ENCODE assay signal across 8 mouse cellular contexts in genomic region chr9:57076701-57077660, GRCm38 (mm10). TPM values are rescaled to one million over a fixed set of nuclear protein-coding genes. Genes with fewer than 3 reads are reported as not detected.
A peak's percentile ranks its signal among the peaks of the same experiment; 100 is the strongest.
DNase-seq lines count a peak whose midpoint lies in the region; ATAC-seq and TF ChIP-seq lines count a peak whose summit lies in the region.

No protein-coding gene starts in this region.

- H3K9me3 ChIP-seq in CH12.LX (replicated peaks; ENCODE audit: low read length): no peaks in the 10 kb centered on the region
- H3K9me3 ChIP-seq in forebrain, embryonic 11.5 days (ENCODE audit: control insufficient read depth, low read length): no peaks in the 10 kb centered on the region
- no peaks in the 10 kb centered on the region for H3K9me3 ChIP-seq in heart, embryonic 16.5 days (replicated peaks; ENCODE audit: control insufficient read depth, low read length)
- no peaks in the 10 kb centered on the region for H3K9me3 ChIP-seq in liver, embryonic 15.5 days (replicated peaks)
- H3K9me3 ChIP-seq in neural tube, embryonic 11.5 days (ENCODE audit: control insufficient read depth, low read length): no peaks in the 10 kb centered on the region
- H3K9me3 ChIP-seq in stomach, embryonic 16.5 days (replicated peaks; ENCODE audit: control insufficient read depth, low read length): no peaks in the 10 kb centered on the region

- H3K9ac ChIP-seq in CH12.LX (ENCODE audit: insufficient read depth, low read depth): peak overlapping the region; percentile 94
- H3K9ac ChIP-seq in forebrain, embryonic 11.5 days (ENCODE audit: low read length): peak overlapping the region; percentile 87
- H3K9ac ChIP-seq in heart, embryonic 16.5 days (ENCODE audit: low read length): peak overlapping the region; percentile 96
- peak overlapping the region; percentile 84 for H3K9ac ChIP-seq in liver, embryonic 15.5 days
- peak overlapping the region; percentile 85 for H3K9ac ChIP-seq in neural tube, embryonic 11.5 days (ENCODE audit: low read length)
- peak overlapping the region; percentile 96 for H3K9ac ChIP-seq in stomach, embryonic 16.5 days (ENCODE audit: low read length)

- WGBS in forebrain, embryonic 11.5 days: 2% methylated on average over 69 of the region's 72 CpGs
- 1% methylated on average over 63 of the region's 72 CpGs for WGBS in heart, embryonic 16.5 days
- 1% methylated on average over 61 of the region's 72 CpGs for WGBS in liver, embryonic 15.5 days (ENCODE audit: insufficient replicate concordance)
- WGBS in neural tube, embryonic 11.5 days: under 1% methylated on average over 62 of the region's 72 CpGs
- WGBS in stomach, embryonic 16.5 days: under 1% methylated on average over 68 of the region's 72 CpGs

- TF ChIP-seq RAD21 in CH12.LX (IDR thresholded peaks at IDR 0.05; ENCODE audit: low read depth, low read length): no peak

- peaks cover 0 to 24% of the 10 kb centered on the region in 2 experiments; a peak in 2 of 4 replicates for H3K4me1 ChIP-seq in CH12.LX (ENCODE audit: control insufficient read depth in 1 of 2, insufficient read depth in 2 of 2)
- no peaks in the 10 kb centered on the region; the same call in 1 of the 2 replicates for H3K4me1 ChIP-seq in forebrain, embryonic 11.5 days (replicated peaks; ENCODE audit: control insufficient read depth, insufficient read depth, low read length)
- H3K4me1 ChIP-seq in heart, embryonic 16.5 days (ENCODE audit: control insufficient read depth, insufficient read depth, low read length): peaks cover 17% of the 10 kb centered on the region
- H3K4me1 ChIP-seq in liver, embryonic 15.5 days (replicated peaks): peaks cover 37% of the 10 kb centered on the region
- peaks cover 13% of the 10 kb centered on the region for H3K4me1 ChIP-seq in neural tube, embryonic 11.5 days (ENCODE audit: control insufficient read depth, insufficient read depth, low read length)
- H3K4me1 ChIP-seq in stomach, embryonic 16.5 days (ENCODE audit: control insufficient read depth, insufficient read depth, low read length): peaks cover 15% of the 10 kb centered on the region

- peaks cover 0 to 29% of the 10 kb centered on the region in 2 experiments for H3K36me3 ChIP-seq in CH12.LX (replicated peaks in 1 of 2; ENCODE audit: control insufficient read depth in 1 of 2, insufficient read depth in 1 of 2, low read length in 1 of 2)
- H3K36me3 ChIP-seq in forebrain, embryonic 11.5 days (ENCODE audit: control insufficient read depth, insufficient read depth, low read length): no peaks in the 10 kb centered on the region
- no peaks in the 10 kb centered on the region for H3K36me3 ChIP-seq in heart, embryonic 16.5 days (ENCODE audit: control insufficient read depth, insufficient read depth)
- 0 out of 2 replicates have a peak, but pooled peaks cover 5% of the 10 kb centered on the region for H3K36me3 ChIP-seq in liver, embryonic 15.5 days (replicated peaks)
- H3K36me3 ChIP-seq in neural tube, embryonic 11.5 days (ENCODE audit: control insufficient read depth, insufficient read depth, low read length): no peaks in the 10 kb centered on the region
- H3K36me3 ChIP-seq in stomach, embryonic 16.5 days (ENCODE audit: control insufficient read depth, insufficient read depth, low read length): no peaks in the 10 kb centered on the region

- no peak; the same call in 1 of the 2 replicates for TF ChIP-seq EP300 in CH12.LX (IDR thresholded peaks at IDR 0.05; ENCODE audit: low read length)

- ATAC-seq in forebrain, embryonic 11.5 days (replicated peaks; ENCODE audit: low FRiP score): peak; percentile 19
- ATAC-seq in heart, embryonic 16.5 days (replicated peaks; ENCODE audit: extremely low read depth, insufficient read depth, low FRiP score): peak; percentile 24
- peak; percentile 47 for ATAC-seq in liver, embryonic 15.5 days (ENCODE audit: insufficient read depth)
- peak; percentile 26 for ATAC-seq in neural tube, embryonic 11.5 days (ENCODE audit: insufficient read depth, low FRiP score, low TSS enrichment)
- peak; percentile 36 for ATAC-seq in stomach, embryonic 16.5 days (ENCODE audit: insufficient read depth, low FRiP score)

- TF ChIP-seq CTCF in CH12.LX (conservative IDR thresholded peaks at IDR 0.05 in 1 of 2, IDR thresholded peaks at IDR 0.05 in 1 of 2; ENCODE audit: low read depth in 2 of 2, low read length in 2 of 2): no peak

- H3K27me3 ChIP-seq in CH12.LX (replicated peaks): no peaks in the 10 kb centered on the region
- H3K27me3 ChIP-seq in forebrain, embryonic 11.5 days (ENCODE audit: control insufficient read depth, insufficient read depth, low read length): no peaks in the 10 kb centered on the region
- H3K27me3 ChIP-seq in heart, embryonic 16.5 days (ENCODE audit: control insufficient read depth, insufficient read depth, low read length): no peaks in the 10 kb centered on the region
- no peaks in the 10 kb centered on the region for H3K27me3 ChIP-seq in liver, embryonic 15.5 days
- H3K27me3 ChIP-seq in neural tube, embryonic 11.5 days (ENCODE audit: control insufficient read depth, insufficient read depth, low read length): no peaks in the 10 kb centered on the region
- no peaks in the 10 kb centered on the region for H3K27me3 ChIP-seq in stomach, embryonic 16.5 days (ENCODE audit: control insufficient read depth, insufficient read depth, low read length)

- peak overlapping the region; percentile 84 to 99 (median 95) for H3K4me3 ChIP-seq in CH12.LX (replicated peaks in 1 of 3; ENCODE audit: low read depth in 2 of 3, low read length in 2 of 3, poor library complexity in 1 of 3)
- H3K4me3 ChIP-seq in forebrain, embryonic 11.5 days (ENCODE audit: low read depth, low read length): peak overlapping the region; percentile 88
- H3K4me3 ChIP-seq in heart, embryonic 16.5 days (ENCODE audit: low read length): peak overlapping the region; percentile 99
- H3K4me3 ChIP-seq in liver, embryonic 15.5 days (replicated peaks): peak overlapping the region; percentile 92
- peak overlapping the region; percentile 92 for H3K4me3 ChIP-seq in neural tube, embryonic 11.5 days (ENCODE audit: low read depth, low read length)
- H3K4me3 ChIP-seq in stomach, embryonic 16.5 days (replicated peaks; ENCODE audit: low read length): peak overlapping the region; percentile 99

- in situ Hi-C loops in CH12.LX (cut with MboI; ENCODE audit: low pct_ligation_motif_present, low pct_unique_long_range_greater_than_20kb, low sequenced_read_pairs): loop anchor here (5.0 kb wide), 1 partner anchor 35 kb away; no protein-coding TSS in a partner anchor

- H3K27ac ChIP-seq in CH12.LX (ENCODE audit: insufficient read depth, low read depth): peak overlapping the region; percentile 96
- peak overlapping the region; percentile 96 for H3K27ac ChIP-seq in forebrain, embryonic 11.5 days (ENCODE audit: low read depth, low read length)
- H3K27ac ChIP-seq in heart, embryonic 16.5 days (ENCODE audit: low read length): peak overlapping the region; percentile 100
- peak overlapping the region; percentile 99 for H3K27ac ChIP-seq in liver, embryonic 15.5 days (replicated peaks)
- H3K27ac ChIP-seq in neural tube, embryonic 11.5 days (ENCODE audit: low read depth, low read length): peak overlapping the region; percentile 96
- peak overlapping the region; percentile 99 for H3K27ac ChIP-seq in stomach, embryonic 16.5 days (ENCODE audit: low read length)

- DNase-seq in CH12.LX (ENCODE audit: extremely low read depth): peak; percentile 92
- DNase-seq in c-Kit-negative CD71-positive TER-119-positive erythroid progenitor cells, embryonic 14.5 days (ENCODE audit: low read depth, low spot score): peak; percentile 81
- peak; percentile 93 for DNase-seq in forebrain, embryonic 11.5 days (ENCODE audit: low spot score)
- DNase-seq in kidney, postnatal 4 days: peak; percentile 92 to 95
- peak; percentile 90 for DNase-seq in neural tube, embryonic 11.5 days (ENCODE audit: low spot score)

- H3K4me2 ChIP-seq in CH12.LX (ENCODE audit: insufficient read depth, low read depth, poor library complexity, severe bottlenecking): peak overlapping the region; percentile 65
- H3K4me2 ChIP-seq in forebrain, embryonic 11.5 days (ENCODE audit: low read depth, low read length, severe bottlenecking): peak overlapping the region; percentile 95
- peak overlapping the region; percentile 73 for H3K4me2 ChIP-seq in heart, embryonic 16.5 days (ENCODE audit: low read depth, low read length)
- peak overlapping the region; percentile 96 for H3K4me2 ChIP-seq in liver, embryonic 15.5 days
- peak overlapping the region; percentile 51 for H3K4me2 ChIP-seq in neural tube, embryonic 11.5 days (ENCODE audit: low read depth)
- peak overlapping the region; percentile 87 for H3K4me2 ChIP-seq in stomach, embryonic 16.5 days (ENCODE audit: low read depth, low read length)

- peak; percentile 58 for TF ChIP-seq POLR2A in CH12.LX (IDR thresholded peaks at IDR 0.05; ENCODE audit: low read depth, low read length)

- dilution Hi-C loops in CH12.LX (cut with MboI; ENCODE audit: extremely low pct_ligation_motif_present, extremely low pct_unique_long_range_greater_than_20kb, low sequenced_read_pairs): no loop called here

- peaks cover 46% of the 10 kb centered on the region for H3K79me2 ChIP-seq in CH12.LX (replicated peaks; ENCODE audit: control insufficient read depth, extremely low read depth, insufficient read depth, poor library complexity, severe bottlenecking)

TF ChIP-seq in CH12.LX, 34 proteins besides CTCF, POLR2A, EP300 and RAD21 (continues in another document):
- peak; percentile 37; the same call in 1 of the 2 replicates for TF ChIP-seq NRF1 (IDR thresholded peaks at IDR 0.05; ENCODE audit: low read depth, low read length)

RNA-seq across cellular contexts. Expression of gene Sin3a, which starts 5.1 kb away (rescaled TPM):
- total RNA-seq in CH12.LX (2012; rRNA removed) (26.4 and 28.7 TPM in 2 replicates), CH12.LX (2014; rRNA removed) (17.7 and 23.0 TPM in 2 replicates)
- 32.1 and 32.4 TPM in 2 replicates for polyA plus RNA-seq in CH12.LX (2012; ENCODE audit: insufficient read length, low read depth)
- polyA plus RNA-seq in forebrain, embryonic 11.5 days (2014; fragmentation: Nextera tagmentation; extraction: Ambion mirVana): 63.7 and 71.4 TPM in 2 replicates
- polyA plus RNA-seq in heart, embryonic 16.5 days (2015; fragmentation: Nextera tagmentation; extraction: Ambion mirVana): 20.6 and 22.9 TPM in 2 replicates
- 13.3 and 14.1 TPM in 2 replicates for polyA plus RNA-seq in liver, embryonic 15.5 days (2015; fragmentation: Nextera tagmentation; extraction: Ambion mirVana)
- 55.3 and 57.1 TPM in 2 replicates for polyA plus RNA-seq in neural tube, embryonic 11.5 days (2014; fragmentation: Nextera tagmentation; extraction: Ambion mirVana)
- polyA plus RNA-seq in stomach, embryonic 16.5 days (2015; fragmentation: Nextera tagmentation; extraction: Ambion mirVana): 27.5 and 27.6 TPM in 2 replicates

RNA-seq across cellular contexts. Expression of gene Man2c1, which starts 53.5 kb away (rescaled TPM):
- 57.8 and 59.2 TPM in 2 replicates for total RNA-seq in CH12.LX (2012; rRNA removed)
- 50.4 and 58.9 TPM in 2 replicates for total RNA-seq in CH12.LX (2014; rRNA removed)
- polyA plus RNA-seq in CH12.LX (2012; ENCODE audit: insufficient read length, low read depth): 60.3 and 74.7 TPM in 2 replicates
- 37.6 and 41.3 TPM in 2 replicates for polyA plus RNA-seq in forebrain, embryonic 11.5 days (2014; fragmentation: Nextera tagmentation; extraction: Ambion mirVana)
- 58.0 and 60.3 TPM in 2 replicates for polyA plus RNA-seq in heart, embryonic 16.5 days (2015; fragmentation: Nextera tagmentation; extraction: Ambion mirVana)
- 16.5 and 17.0 TPM in 2 replicates for polyA plus RNA-seq in liver, embryonic 15.5 days (2015; fragmentation: Nextera tagmentation; extraction: Ambion mirVana)
- polyA plus RNA-seq in neural tube, embryonic 11.5 days (2014; fragmentation: Nextera tagmentation; extraction: Ambion mirVana): 23.9 and 29.4 TPM in 2 replicates
- polyA plus RNA-seq in stomach, embryonic 16.5 days (2015; fragmentation: Nextera tagmentation; extraction: Ambion mirVana): 74.8 and 80.9 TPM in 2 replicates

Comparison
In these comparisons a context has a peak if more than half of its experiments do, and no peak if none do; other contexts are left out.
1. Peak in every context shown above with its lines: DNase-seq, ATAC-seq, H3K4me3 ChIP-seq and H3K27ac ChIP-seq.